Mouse (Mus musculus) liver (tissue): ENCODE data around the gene Creld1.

Experiments used
- DNase-seq: peaks from one replicate; pipeline ENCODE4 v3.0.0-alpha.2; 2020; ENCODE audit warnings: mixed read lengths

Creld1 gene

GRCm38 (mm10) chr6:113513944-113514343, 30.8 kb downstream of the Creld1 start:
- DNase-seq = no peak

GRCm38 (mm10) chr6:113514600-113514999, 31.5 kb downstream of the Creld1 start:
- DNase-seq = no peak

GRCm38 (mm10) chr6:113517434-113518080, 34.5 kb downstream of the Creld1 start:
- no peak for DNase-seq

- no peak for DNase-seq
Measured at GRCm38 (mm10) chr6:113522310-113522709, 39.2 kb downstream of the Creld1 start.

- DNase-seq = no peak
Measured at GRCm38 (mm10) chr6:113523420-113523819, 40.3 kb downstream of the Creld1 start.

GRCm38 (mm10) chr6:113530932-113531839, 48.1 kb downstream of the Creld1 start, which contains the start of the genes Emc3 and Fancd2:
TSS of gene Emc3 (minus strand) at chr6:113531652.
TSS of gene Fancd2 (plus strand) at chr6:113531682.
- peak; percentile 89 for DNase-seq

GRCm38 (mm10) chr6:113531840-113532404, 48.8 kb downstream of the Creld1 start:
- DNase-seq = no peak

GRCm38 (mm10) chr6:113534886-113535285, 51.8 kb downstream of the Creld1 start:
- no peak for DNase-seq

GRCm38 (mm10) chr6:113541610-113542009, 58.5 kb downstream of the Creld1 start:
- DNase-seq = no peak
